Mouse (Mus musculus) gastrocnemius, postnatal 14 days (tissue): ENCODE measurements at regions not wholly inside any gene's neighbourhood (a gene's known extent, or its start where the extent isn't known, plus 50 kb on each side); places are given as distances from the start of the nearest gene placed in this dataset.
"Not testable (repeated sequence)": the region's sequence is repeated elsewhere in the genome, so short reads cannot be mapped to it uniquely, and the experiment has no call there.

Source experiments
- DNase-seq: peaks from one replicate; pipeline ENCODE4 v3.0.0; 2021; ENCODE audit warnings: mixed read lengths
- intact Hi-C: fragments of 180-260 bp; cut with DNase I; formaldehyde crosslinking; loops from one replicate; pipeline ENCODE4 v1.15.1; 2025; ENCODE audit warnings: low total_unique reads

DNA sequence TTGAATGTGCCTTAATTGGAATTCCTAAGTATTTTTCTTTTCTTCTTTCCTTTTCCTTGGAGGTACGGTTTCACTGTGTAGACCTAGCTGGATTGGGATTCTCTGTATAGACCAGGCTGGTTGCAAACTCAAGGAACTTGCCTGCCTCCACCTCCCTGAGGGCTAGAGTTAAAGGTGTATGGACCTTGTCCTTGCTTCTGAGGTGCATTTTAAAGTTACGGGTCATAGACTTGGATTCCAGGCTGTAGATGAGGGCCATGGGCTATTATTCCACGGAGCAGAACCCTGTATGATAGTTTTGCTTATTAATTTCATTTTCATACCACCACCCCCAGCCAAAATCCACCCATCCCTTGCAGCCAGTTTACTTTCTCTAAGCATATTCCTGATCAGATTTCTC lies 50.7 kb upstream of the Wdr26 start:
- intact Hi-C loops, result no loop called here
- no peak for DNase-seq

- intact Hi-C loops, result no loop called here
- no peak for DNase-seq
These were observed 51.4 kb upstream of the Wdr26 start for GRCm38 (mm10) chr1:181263216-181263615.

DNA sequence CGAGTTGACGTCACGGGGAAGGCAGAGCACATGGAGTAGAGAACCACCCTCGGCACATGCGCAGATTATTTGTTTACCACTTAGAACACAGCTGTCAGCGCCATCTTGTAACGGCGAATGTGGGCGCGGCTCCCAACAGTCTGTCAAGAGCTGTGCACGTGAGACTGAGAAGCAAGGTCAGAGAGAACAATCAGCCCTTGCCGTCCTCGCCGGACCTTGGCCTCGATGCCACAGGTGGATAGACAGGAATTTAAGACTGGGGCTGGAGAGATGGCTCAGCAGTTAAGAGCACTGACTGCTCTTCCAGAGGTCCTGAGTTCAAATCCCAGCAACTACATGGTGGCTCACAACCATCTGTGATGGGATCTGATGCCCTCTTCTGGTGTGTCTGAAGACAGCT lies 58.7 kb upstream of the Wdr26 start:
- intact Hi-C loops, result loop anchor here (10.0 kb wide), 3 partner anchors 104 to 344 kb away; no protein-coding TSS in a partner anchor
- not testable (repeated sequence) for DNase-seq

DNA sequence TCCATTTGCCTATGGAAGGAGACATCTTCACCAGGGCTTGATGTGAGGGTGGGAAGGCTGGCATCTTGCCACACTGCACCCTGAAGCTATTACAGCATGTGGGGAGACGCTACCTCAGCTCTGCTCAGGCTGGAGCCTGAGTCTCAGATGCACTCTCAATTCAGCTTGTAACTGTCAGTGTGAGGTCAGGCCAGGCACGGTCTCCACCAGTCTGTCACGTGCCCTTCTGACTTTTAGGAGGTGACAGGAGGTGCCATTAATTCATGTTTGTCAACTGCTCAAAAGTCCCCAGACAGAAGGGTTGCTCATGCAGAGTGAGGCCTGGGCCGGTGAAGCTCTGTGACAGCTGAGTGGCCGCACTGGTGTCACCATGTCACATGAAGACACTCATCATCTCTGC lies 59.4 kb upstream of the Wdr26 start:
- DNase-seq, result no peak
- intact Hi-C loops, result loop anchor here (10.0 kb wide), 3 partner anchors 104 to 344 kb away; no protein-coding TSS in a partner anchor

- intact Hi-C loops, result loop anchor here (10.0 kb wide), 3 partner anchors 103 to 343 kb away; no protein-coding TSS in a partner anchor
- DNase-seq, result no peak
These were observed 60.0 kb upstream of the Wdr26 start for GRCm38 (mm10) chr1:181271821-181272220.

DNA sequence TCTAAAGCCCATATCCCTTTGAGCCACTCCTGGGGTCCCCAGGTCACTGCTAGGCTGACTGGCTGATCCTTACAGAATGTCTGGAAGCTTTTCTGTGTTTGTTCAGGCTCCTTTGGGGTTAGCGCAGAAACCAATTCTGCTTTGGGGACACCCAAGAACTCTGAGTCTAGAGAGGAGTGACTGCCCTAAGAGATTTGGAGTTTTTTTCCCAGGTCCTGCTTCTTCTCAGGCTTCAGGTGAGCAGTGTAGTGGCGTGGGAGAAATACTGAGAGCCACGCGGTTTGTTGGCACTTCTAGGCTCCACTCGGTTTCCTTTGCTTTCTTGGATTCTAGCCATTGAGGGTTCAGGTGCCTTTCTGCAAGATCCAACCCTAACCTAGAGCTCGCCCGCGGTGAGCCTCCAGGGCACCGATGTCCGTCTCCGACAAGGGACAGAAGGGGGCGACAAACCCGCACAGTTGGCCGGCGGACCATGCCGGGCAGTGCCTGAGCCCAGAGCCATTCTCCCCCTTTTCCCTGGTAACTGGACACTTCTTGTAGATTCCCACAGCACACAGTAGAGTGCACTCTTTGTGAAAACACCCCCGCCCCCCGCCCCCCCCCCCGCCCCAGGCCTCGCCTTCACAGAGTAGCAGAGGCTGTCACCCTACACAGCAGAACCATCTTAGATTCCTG lies 61.0 kb upstream of the Wdr26 start:
- intact Hi-C loops, result loop anchor here (10.0 kb wide), 3 partner anchors 102 to 342 kb away; no protein-coding TSS in a partner anchor
- DNase-seq, result peak; percentile 86

DNA sequence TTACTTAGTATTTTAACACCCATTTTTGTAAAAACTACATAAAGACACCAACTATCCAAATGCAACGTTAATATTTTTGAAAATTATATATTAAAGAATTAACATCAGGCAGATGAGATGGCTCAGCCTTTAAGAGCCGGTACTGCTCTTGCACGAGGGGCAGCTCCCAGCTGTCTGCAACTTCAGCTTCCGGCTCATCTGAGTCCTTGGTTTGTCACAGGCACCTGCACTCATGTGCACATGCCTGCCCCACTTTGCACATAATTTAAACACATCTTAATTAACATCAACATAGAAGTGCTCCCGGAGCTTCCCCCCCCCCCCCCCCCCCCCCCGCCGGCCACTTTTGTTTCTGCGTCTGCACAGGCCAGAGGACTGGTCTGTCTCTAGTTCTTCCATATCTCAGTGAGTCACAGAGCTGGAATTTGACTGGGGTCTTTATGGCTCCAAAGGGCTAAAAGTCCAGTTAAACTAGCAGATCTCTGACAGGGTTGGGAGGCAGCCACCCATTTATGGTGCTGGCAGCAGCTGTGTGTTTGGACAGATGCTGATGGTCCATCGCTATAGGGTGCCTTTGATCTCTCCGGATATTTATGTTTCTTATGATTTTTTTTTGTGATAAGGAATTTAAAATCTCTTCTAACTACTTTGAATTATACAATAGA lies 61.9 kb upstream of the Wdr26 start:
- no peak for DNase-seq
- intact Hi-C loops, result loop anchor here (10.0 kb wide), 3 partner anchors 101 to 341 kb away; no protein-coding TSS in a partner anchor

DNA sequence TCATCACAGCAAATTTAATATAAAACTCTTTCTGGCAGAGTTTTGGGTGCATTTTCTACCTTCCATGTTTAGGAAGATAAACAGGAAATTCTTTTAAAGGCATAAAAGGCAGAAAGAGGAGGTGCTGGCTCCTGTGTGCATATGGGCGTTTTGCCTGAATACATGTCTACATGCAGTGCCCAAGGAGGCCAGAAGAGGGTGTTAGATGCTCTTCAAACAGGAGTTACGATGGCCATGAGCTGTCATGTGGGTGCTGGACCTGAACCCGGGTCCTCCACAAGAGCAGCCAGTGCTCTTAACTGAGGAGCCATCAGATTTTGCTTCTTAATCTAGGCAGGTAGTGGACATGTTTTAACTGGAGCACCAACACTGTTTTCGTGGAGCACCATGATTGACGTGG lies 69.0 kb upstream of the Wdr26 start:
- DNase-seq, result no peak
- intact Hi-C loops, result no loop called here

- intact Hi-C loops, DNase-seq: not testable (repeated sequence)
These were observed 69.4 kb upstream of the Cnih3 start for GRCm38 (mm10) chr1:181282986-181283385.

GRCm38 (mm10) chr1:181283539-181283938 lies 68.9 kb upstream of the Cnih3 start:
- intact Hi-C loops, DNase-seq: not testable (repeated sequence)

GRCm38 (mm10) chr1:181284301-181285197 lies 67.9 kb upstream of the Cnih3 start:
- intact Hi-C loops, result no loop called here
- no peak for DNase-seq

DNA sequence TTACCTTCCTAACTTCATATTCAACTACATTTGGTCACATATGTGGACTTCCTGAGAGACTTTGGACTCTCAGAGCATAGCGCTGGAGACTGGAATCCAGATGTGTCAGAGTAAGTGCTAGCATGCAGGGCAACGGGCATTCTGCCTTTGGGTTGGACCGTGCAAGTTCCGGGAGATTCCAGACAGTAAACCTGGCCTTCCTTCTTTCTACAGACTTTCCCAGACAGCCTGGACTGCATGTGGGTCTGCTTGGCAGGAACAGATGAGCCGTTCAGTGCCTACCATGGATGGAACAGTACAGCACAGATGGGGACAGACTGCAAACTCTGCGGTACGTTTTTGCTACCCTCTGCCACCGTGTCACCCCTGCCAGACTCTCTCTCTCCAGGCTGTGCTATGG lies 66.8 kb upstream of the Cnih3 start:
- intact Hi-C loops, result no loop called here
- DNase-seq, result no peak

DNA sequence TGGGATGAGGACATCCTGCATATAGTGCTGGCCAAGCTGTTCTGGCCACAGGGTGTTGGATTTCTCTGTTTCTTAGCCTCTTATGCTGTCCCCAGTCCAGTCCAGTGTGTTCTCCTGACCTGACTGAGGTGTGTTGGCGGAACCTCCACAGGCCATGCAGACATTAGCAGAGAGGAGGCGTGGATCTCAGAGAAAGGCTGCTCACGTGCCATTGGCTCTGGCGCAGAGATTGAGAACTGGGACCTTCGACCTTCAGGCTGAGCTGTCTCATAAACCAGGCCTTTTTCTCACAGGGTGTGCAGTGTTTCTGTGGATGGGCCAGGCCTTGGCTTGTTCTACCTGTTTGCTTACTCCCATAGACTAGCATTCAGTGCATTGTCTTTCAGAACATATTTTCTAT lies 66.3 kb upstream of the Cnih3 start:
- intact Hi-C loops, result no loop called here
- no peak for DNase-seq

- no peak for DNase-seq
- intact Hi-C loops, result no loop called here
These were observed 65.3 kb upstream of the Cnih3 start for GRCm38 (mm10) chr1:181287166-181287565.

DNA sequence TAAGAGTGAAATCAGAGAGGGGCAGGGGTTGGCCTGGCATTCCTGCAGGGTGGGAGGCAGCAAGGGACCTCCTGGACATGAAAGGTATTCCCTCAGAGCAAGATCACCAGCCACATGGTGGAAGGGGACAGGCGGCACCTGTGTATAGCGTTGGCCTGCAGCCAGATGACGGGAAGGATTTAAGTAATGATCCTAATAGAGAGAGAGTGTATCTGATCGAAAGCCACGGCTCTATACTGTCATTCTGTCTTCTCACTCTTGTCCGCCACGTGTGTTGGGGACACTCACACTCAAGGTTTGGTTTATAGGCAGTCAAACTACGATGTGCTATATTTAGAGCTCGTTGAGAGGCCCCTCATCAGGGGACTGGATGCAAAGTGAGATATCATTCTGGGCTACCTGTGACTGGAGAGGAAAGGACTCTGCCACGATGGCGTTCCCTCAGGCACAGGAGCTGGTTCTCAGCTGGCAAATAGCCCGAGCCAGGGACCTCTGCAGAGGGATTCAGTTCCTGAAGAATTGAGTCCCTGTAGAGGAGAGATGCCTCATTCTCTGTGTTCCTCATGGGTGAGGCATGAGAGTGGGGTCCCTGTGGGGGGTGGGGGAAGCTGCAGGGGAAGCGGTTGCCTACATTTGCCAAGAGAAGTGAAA lies 62.9 kb upstream of the Cnih3 start:
- intact Hi-C loops, result no loop called here
- DNase-seq, result no peak

GRCm38 (mm10) chr1:181291202-181291601 lies 61.2 kb upstream of the Cnih3 start:
- intact Hi-C loops, result no loop called here
- DNase-seq, result no peak

DNA sequence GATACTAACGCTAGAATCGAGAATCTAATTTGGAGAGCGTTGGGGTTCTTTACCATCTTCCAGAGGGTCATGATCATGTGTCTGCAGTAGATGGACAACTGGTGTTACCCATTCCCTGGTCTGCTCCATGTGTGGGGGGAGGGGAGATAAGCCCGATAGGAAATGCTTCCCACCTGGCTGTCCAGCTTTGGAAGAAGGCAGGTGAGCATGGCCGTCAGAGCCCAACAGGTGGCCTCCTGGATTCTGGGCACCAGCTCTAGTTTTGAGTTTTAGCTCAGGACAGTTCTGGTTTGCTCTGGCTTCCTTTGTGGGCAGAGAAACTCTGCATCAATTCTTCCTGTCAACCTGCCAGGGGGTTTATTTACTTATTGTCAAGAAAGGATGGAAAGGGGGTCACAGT lies 60.5 kb upstream of the Cnih3 start:
- DNase-seq, result no peak
- intact Hi-C loops, result no loop called here

GRCm38 (mm10) chr1:181293079-181293865 lies 59.2 kb upstream of the Cnih3 start:
- DNase-seq, result no peak
- intact Hi-C loops, result no loop called here

- intact Hi-C loops, result no loop called here
- no peak for DNase-seq
These were observed 56.8 kb upstream of the Cnih3 start for GRCm38 (mm10) chr1:181295651-181296050.
